Mouse (Mus musculus): ENCODE measurements around the gene S100a16. TPM values are rescaled to one million over a fixed set of nuclear protein-coding genes. Genes with fewer than 3 reads are reported as not detected.
A peak's percentile ranks its signal among the peaks of the same experiment; 100 is the strongest.

S100a16 gene
- polyA plus RNA-seq, 1 experiment from 2014 or later: 28.8 TPM

- Histone ChIP-seq H3K4me3 (ENCODE audit: low read depth, low read length) (peak within 1 kb of the TSS; percentile 22), H3K36me3 (ENCODE audit: control insufficient read depth, insufficient read depth, low read length) (no peaks in the 10 kb centered on the region), H3K9ac (ENCODE audit: low read length) (peak within 1 kb of the TSS; percentile 33), H3K27me3 (ENCODE audit: control insufficient read depth, insufficient read depth, low read length) (peaks cover 12% of the 10 kb centered on the region), H3K9me3 (ENCODE audit: control insufficient read depth, low read length) (no peaks in the 10 kb centered on the region), H3K4me1 (replicated peaks; ENCODE audit: control insufficient read depth, insufficient read depth, low read length) (peaks cover 3% of the 10 kb centered on the region; the same call in 1 of the 2 replicates), H3K4me2 (ENCODE audit: low read depth, low read length, severe bottlenecking) (peak within 1 kb of the TSS; percentile 66), H3K27ac (ENCODE audit: low read depth, low read length) (no peak within 1 kb of the TSS)
- DNase-seq (ENCODE audit: low spot score) (no peak), ATAC-seq (replicated peaks; ENCODE audit: low FRiP score) (0 out of 2 replicates have a peak, but pooled peaks have one; percentile 8)
- WGBS: 4% methylated on average over 25 of the region's 25 CpGs
These were observed 23.1 kb upstream of the S100a16 start, which contains the start of the genes S100a1 and S100a13 for GRCm38 (mm10) chr3:90513796-90514590. S100a1 (minus strand) TSS chr3:90514392. S100a13 (plus strand) TSS chr3:90514435.

GRCm38 (mm10) chr3:90514691-90515090 lies 22.4 kb upstream of the S100a16 start:
- DNase-seq (ENCODE audit: low spot score) (peak; percentile 74), ATAC-seq (replicated peaks; ENCODE audit: low FRiP score) (peak; percentile 68)
- Histone ChIP-seq H3K27ac (ENCODE audit: low read depth, low read length) (no peak overlapping the region), H3K27me3 (ENCODE audit: control insufficient read depth, insufficient read depth, low read length) (peaks cover 12% of the 10 kb centered on the region), H3K9ac (ENCODE audit: low read length) (peak overlapping the region; percentile 33), H3K9me3 (ENCODE audit: control insufficient read depth, low read length) (no peaks in the 10 kb centered on the region), H3K4me2 (ENCODE audit: low read depth, low read length, severe bottlenecking) (peak overlapping the region; percentile 66), H3K36me3 (ENCODE audit: control insufficient read depth, insufficient read depth, low read length) (no peaks in the 10 kb centered on the region), H3K4me1 (replicated peaks; ENCODE audit: control insufficient read depth, insufficient read depth, low read length) (peaks cover 3% of the 10 kb centered on the region; the same call in 1 of the 2 replicates), H3K4me3 (ENCODE audit: low read depth, low read length) (peak overlapping the region; percentile 22)
- under 1% methylated on average over 10 of the region's 10 CpGs for WGBS

GRCm38 (mm10) chr3:90515242-90515641 lies 21.8 kb upstream of the S100a16 start:
- ATAC-seq (replicated peaks; ENCODE audit: low FRiP score) (no peak), DNase-seq (ENCODE audit: low spot score) (no peak)
- H3K9ac ChIP-seq (ENCODE audit: low read length): peak overlapping the region; percentile 33; the same call in 1 of the 2 replicates
- peak overlapping the region; percentile 66 for H3K4me2 ChIP-seq (ENCODE audit: low read depth, low read length, severe bottlenecking)
- no peak overlapping the region for H3K27ac ChIP-seq (ENCODE audit: low read depth, low read length)
- no peaks in the 10 kb centered on the region for H3K36me3 ChIP-seq (ENCODE audit: control insufficient read depth, insufficient read depth, low read length)
- peak overlapping the region; percentile 22; the same call in 1 of the 2 replicates for H3K4me3 ChIP-seq (ENCODE audit: low read depth, low read length)
- no peaks in the 10 kb centered on the region for H3K9me3 ChIP-seq (ENCODE audit: control insufficient read depth, low read length)
- 57% methylated on average over 1 of the region's 1 CpGs for WGBS
- H3K27me3 ChIP-seq (ENCODE audit: control insufficient read depth, insufficient read depth, low read length): peaks cover 12% of the 10 kb centered on the region
- H3K4me1 ChIP-seq (replicated peaks; ENCODE audit: control insufficient read depth, insufficient read depth, low read length): peaks cover 3% of the 10 kb centered on the region; the same call in 1 of the 2 replicates

GRCm38 (mm10) chr3:90515789-90516188 lies 21.3 kb upstream of the S100a16 start:
- H3K4me3 ChIP-seq (ENCODE audit: low read depth, low read length): no peak overlapping the region
- H3K9me3 ChIP-seq (ENCODE audit: control insufficient read depth, low read length): no peaks in the 10 kb centered on the region
- H3K4me2 ChIP-seq (ENCODE audit: low read depth, low read length, severe bottlenecking): no peak overlapping the region
- H3K9ac ChIP-seq (ENCODE audit: low read length): no peak overlapping the region
- H3K4me1 ChIP-seq (replicated peaks; ENCODE audit: control insufficient read depth, insufficient read depth, low read length): peaks cover 3% of the 10 kb centered on the region; the same call in 1 of the 2 replicates
- peaks cover 12% of the 10 kb centered on the region for H3K27me3 ChIP-seq (ENCODE audit: control insufficient read depth, insufficient read depth, low read length)
- ATAC-seq (replicated peaks; ENCODE audit: low FRiP score) (no peak), DNase-seq (ENCODE audit: low spot score) (no peak)
- H3K27ac ChIP-seq (ENCODE audit: low read depth, low read length): no peak overlapping the region
- H3K36me3 ChIP-seq (ENCODE audit: control insufficient read depth, insufficient read depth, low read length): no peaks in the 10 kb centered on the region
- 84% methylated on average over 4 of the region's 4 CpGs for WGBS

GRCm38 (mm10) chr3:90517711-90518110 lies 19.3 kb upstream of the S100a16 start:
- WGBS: 85% methylated on average over 4 of the region's 4 CpGs
- Histone ChIP-seq H3K36me3 (ENCODE audit: control insufficient read depth, insufficient read depth, low read length) (no peaks in the 10 kb centered on the region), H3K4me1 (replicated peaks; ENCODE audit: control insufficient read depth, insufficient read depth, low read length) (peaks cover 3% of the 10 kb centered on the region; the same call in 1 of the 2 replicates), H3K4me2 (ENCODE audit: low read depth, low read length, severe bottlenecking) (no peak overlapping the region), H3K4me3 (ENCODE audit: low read depth, low read length) (no peak overlapping the region), H3K27me3 (ENCODE audit: control insufficient read depth, insufficient read depth, low read length) (peaks cover 12% of the 10 kb centered on the region), H3K27ac (ENCODE audit: low read depth, low read length) (no peak overlapping the region), H3K9me3 (ENCODE audit: control insufficient read depth, low read length) (no peaks in the 10 kb centered on the region), H3K9ac (ENCODE audit: low read length) (no peak overlapping the region)
- ATAC-seq (replicated peaks; ENCODE audit: low FRiP score) (no peak), DNase-seq (ENCODE audit: low spot score) (no peak)

- no peaks in the 10 kb centered on the region for H3K36me3 ChIP-seq (ENCODE audit: control insufficient read depth, insufficient read depth, low read length)
- DNase-seq (ENCODE audit: low spot score): no peak
- H3K27ac ChIP-seq (ENCODE audit: low read depth, low read length): no peak overlapping the region
- 72% methylated on average over 4 of the region's 4 CpGs for WGBS
- no peaks in the 10 kb centered on the region for H3K27me3 ChIP-seq (ENCODE audit: control insufficient read depth, insufficient read depth, low read length)
- no peaks in the 10 kb centered on the region; the same call in 1 of the 2 replicates for H3K9me3 ChIP-seq (ENCODE audit: control insufficient read depth, low read length)
- no peak overlapping the region for H3K4me3 ChIP-seq (ENCODE audit: low read depth, low read length)
- H3K4me1 ChIP-seq (replicated peaks; ENCODE audit: control insufficient read depth, insufficient read depth, low read length): no peaks in the 10 kb centered on the region
- no peak overlapping the region for H3K4me2 ChIP-seq (ENCODE audit: low read depth, low read length, severe bottlenecking)
- ATAC-seq (replicated peaks; ENCODE audit: low FRiP score): no peak
- H3K9ac ChIP-seq (ENCODE audit: low read length): no peak overlapping the region
These were observed 11.6 kb upstream of the S100a16 start for GRCm38 (mm10) chr3:90525421-90525820.

- 81% methylated on average over 2 of the region's 2 CpGs for WGBS
- ATAC-seq (replicated peaks; ENCODE audit: low FRiP score): no peak
- Histone ChIP-seq H3K27ac (ENCODE audit: low read depth, low read length) (no peak overlapping the region), H3K4me2 (ENCODE audit: low read depth, low read length, severe bottlenecking) (no peak overlapping the region), H3K4me1 (replicated peaks; ENCODE audit: control insufficient read depth, insufficient read depth, low read length) (no peaks in the 10 kb centered on the region), H3K9me3 (ENCODE audit: control insufficient read depth, low read length) (no peaks in the 10 kb centered on the region; the same call in 1 of the 2 replicates), H3K9ac (ENCODE audit: low read length) (no peak overlapping the region), H3K36me3 (ENCODE audit: control insufficient read depth, insufficient read depth, low read length) (no peaks in the 10 kb centered on the region), H3K4me3 (ENCODE audit: low read depth, low read length) (no peak overlapping the region), H3K27me3 (ENCODE audit: control insufficient read depth, insufficient read depth, low read length) (no peaks in the 10 kb centered on the region)
- DNase-seq (ENCODE audit: low spot score): no peak
These were observed 11.0 kb upstream of the S100a16 start for GRCm38 (mm10) chr3:90526076-90526475.

GRCm38 (mm10) chr3:90526580-90526979 lies 10.5 kb upstream of the S100a16 start, which contains the start of gene S100a14:
S100a14 (plus strand) TSS chr3:90526856.
- no peaks in the 10 kb centered on the region for H3K27me3 ChIP-seq (ENCODE audit: control insufficient read depth, insufficient read depth, low read length)
- no peak within 1 kb of the TSS for H3K27ac ChIP-seq (ENCODE audit: low read depth, low read length)
- no peak within 1 kb of the TSS for H3K4me2 ChIP-seq (ENCODE audit: low read depth, low read length, severe bottlenecking)
- no peaks in the 10 kb centered on the region for H3K36me3 ChIP-seq (ENCODE audit: control insufficient read depth, insufficient read depth, low read length)
- H3K9ac ChIP-seq (ENCODE audit: low read length): no peak within 1 kb of the TSS
- WGBS: 80% methylated on average over 5 of the region's 5 CpGs
- no peaks in the 10 kb centered on the region for H3K4me1 ChIP-seq (replicated peaks; ENCODE audit: control insufficient read depth, insufficient read depth, low read length)
- ATAC-seq (replicated peaks; ENCODE audit: low FRiP score) (no peak), DNase-seq (ENCODE audit: low spot score) (no peak)
- H3K4me3 ChIP-seq (ENCODE audit: low read depth, low read length): no peak within 1 kb of the TSS
- H3K9me3 ChIP-seq (ENCODE audit: control insufficient read depth, low read length): no peaks in the 10 kb centered on the region; the same call in 1 of the 2 replicates
